Mouse (Mus musculus) cerebellum, adult 2 months (tissue): Measurements from ENCODE around the gene Ndufs3.

Source experiments
- CTCF ChIP-seq: fragments of 200-500 bp; IDR thresholded peaks from 2 replicates; pipeline ENCODE4 v1.5.1; 2011; ENCODE audit warnings: low read depth, mild to moderate bottlenecking, control low read depth, low read length, moderate library complexity, borderline replicate concordance; ENCODE audit not compliant: insufficient read depth
- POLR2A ChIP-seq: fragments of 200-500 bp; IDR thresholded peaks from 2 replicates; pipeline ENCODE4 v1.6.1; 2011; ENCODE audit warnings: low read length, control low read depth, borderline replicate concordance; ENCODE audit not compliant: insufficient read depth

GRCm38 (mm10) chr2:90940233-90941229 lies 35.9 kb upstream of the Ndufs3 start, which contains the start of gene Celf1:
- TF ChIP-seq POLR2A (peak; percentile 50), CTCF (peak; percentile 49; the same call in 1 of the 2 replicates)
